In the genomic region with DNA sequence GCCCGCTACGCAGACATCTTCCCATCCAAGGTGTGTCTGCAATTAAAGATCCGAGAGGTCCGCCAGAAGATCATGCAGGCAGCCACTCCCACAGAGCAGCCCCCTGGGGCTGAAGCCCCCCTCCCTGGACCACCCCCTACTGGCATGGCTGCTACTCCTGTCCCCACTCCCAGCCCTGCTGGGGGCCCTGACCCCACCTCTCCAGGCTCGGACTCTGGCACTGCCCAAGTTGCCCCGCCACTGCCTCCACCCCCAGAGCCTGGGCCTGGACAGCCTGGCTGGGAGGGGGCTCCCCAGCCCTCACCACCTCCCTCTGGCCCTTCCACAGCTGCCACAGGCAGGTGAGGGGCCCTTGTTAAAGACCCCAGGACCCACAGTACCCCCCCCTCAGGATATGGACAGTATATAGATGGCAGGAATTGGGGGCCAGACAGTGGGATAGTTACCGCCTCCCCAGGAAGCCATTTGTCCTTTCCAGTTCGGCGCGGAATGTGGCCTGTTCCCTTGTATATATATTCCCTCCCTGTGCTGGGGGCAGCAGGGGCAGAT, we compare ENCODE assay signal across 15 mouse cellular contexts. TPM values are rescaled to one million over a fixed set of nuclear protein-coding genes. Genes with fewer than 3 reads are reported as not detected.
DNase-seq lines count a peak whose midpoint lies in the region; ATAC-seq lines count a peak whose summit lies in the region.
"Had no signal": no experiment of that assay in that cellular context is flagged by ENCODE, and none has a peak within 500 bp of the region (broad histone marks: within the 10 kb centered on the region; RNA-seq: fewer than 3 reads in every experiment).

No protein-coding gene starts in this region.

- 84% methylated on average over 10 of the region's 10 CpGs for WGBS in hindbrain, embryonic 10.5 days
- WGBS in hindbrain, embryonic 11.5 days: 93% methylated on average over 9 of the region's 10 CpGs

- peaks cover 39% of the 10 kb centered on the region for H3K4me1 ChIP-seq in hindbrain, embryonic 10.5 days (replicated peaks)
- H3K4me1 ChIP-seq in hindbrain, embryonic 11.5 days (replicated peaks; ENCODE audit: control insufficient read depth, insufficient read depth, low read length): no peaks in the 10 kb centered on the region

- H3K4me2 ChIP-seq in hindbrain, embryonic 11.5 days (replicated peaks; ENCODE audit: low read depth, low read length): no peak overlapping the region

- H3K9ac ChIP-seq in hindbrain, embryonic 11.5 days (ENCODE audit: low read depth, low read length): no peak overlapping the region
- H3K9ac ChIP-seq: forebrain, postnatal 0 days had no signal

- H3K36me3 ChIP-seq in hindbrain, embryonic 10.5 days: peaks cover 81% of the 10 kb centered on the region
- peaks cover 35% of the 10 kb centered on the region for H3K36me3 ChIP-seq in hindbrain, embryonic 11.5 days (ENCODE audit: control insufficient read depth, insufficient read depth, low read length)

- H3K4me3 ChIP-seq in hindbrain, embryonic 10.5 days: peak overlapping the region; percentile 16; the same call in 1 of the 2 replicates
- no peak overlapping the region for H3K4me3 ChIP-seq in hindbrain, embryonic 11.5 days (ENCODE audit: low read depth, low read length)

- peak; percentile 54 for DNase-seq in cerebellum, adult 9-11 months
- DNase-seq in cerebellum, postnatal 36 days: no peak
- no peak for DNase-seq in hindbrain, embryonic 10.5 days (ENCODE audit: low spot score)
- DNase-seq in hindbrain, embryonic 11.5 days (ENCODE audit: low spot score): no peak
- peak; percentile 18 to 58 for DNase-seq in urinary bladder, postnatal 4 days (ENCODE audit: low spot score in 2 of 2)
- no peak for DNase-seq in urinary bladder, postnatal 10 days (ENCODE audit: low spot score)
- DNase-seq: forebrain, postnatal 0 days; right cerebral cortex, postnatal 4 days had no signal

- no peak for ATAC-seq in hindbrain, embryonic 11.5 days (ENCODE audit: low FRiP score)
- ATAC-seq in activated CD4-positive, CD25-positive, alpha-beta regulatory T cell, adult 4 months: no peak
- ATAC-seq in erythroblast, adult 5-6 weeks (replicated peaks; ENCODE audit: low FRiP score, poor library complexity, severe bottlenecking): no peak
- ATAC-seq: forebrain, postnatal 0 days had no signal

- H3K27ac ChIP-seq in hindbrain, embryonic 10.5 days: no peak overlapping the region
- H3K27ac ChIP-seq in hindbrain, embryonic 11.5 days (ENCODE audit: low read depth, low read length): no peak overlapping the region
- H3K27ac ChIP-seq: stomach, postnatal 0 days had no signal

- H3K27me3 ChIP-seq in hindbrain, embryonic 10.5 days (ENCODE audit: insufficient read depth, poor library complexity, severe bottlenecking): no peaks in the 10 kb centered on the region
- H3K27me3 ChIP-seq in hindbrain, embryonic 11.5 days (ENCODE audit: control insufficient read depth, insufficient read depth, low read length): no peaks in the 10 kb centered on the region

- peaks cover 9% of the 10 kb centered on the region; the same call in 1 of the 2 replicates for H3K9me3 ChIP-seq in hindbrain, embryonic 10.5 days
- no peaks in the 10 kb centered on the region for H3K9me3 ChIP-seq in hindbrain, embryonic 11.5 days (ENCODE audit: control insufficient read depth, low read length)

RNA-seq across cellular contexts. Expression of gene Pafah1b3, which starts 4.5 kb away (rescaled TPM):
- 271 and 384 TPM in 2 replicates for polyA plus RNA-seq in hindbrain, embryonic 10.5 days (2016; fragmentation: Nextera tagmentation; extraction: Ambion mirVana)
- polyA plus RNA-seq in hindbrain, embryonic 11.5 days (2014; fragmentation: Nextera tagmentation; extraction: Ambion mirVana): 335 and 344 TPM in 2 replicates
- 10 to 100 TPM; 16.8 to 30.7 TPM for polyA plus RNA-seq in activated CD4-positive, CD25-positive, alpha-beta regulatory T cell, adult 4 months (2017; shearing (Covaris generic))
- total RNA-seq in erythroblast, adult 5-6 weeks (2015; ENCODE audit: low replicate concordance): 1.9 and 2.9 TPM in 2 replicates
- total RNA-seq in erythroblast, adult 5-6 weeks (2017; ENCODE audit: low replicate concordance): 0.98 TPM in 1 of 2 replicates, not detected in the other

RNA-seq across cellular contexts. Expression of gene Prr19, which starts 7.9 kb away (rescaled TPM):
- polyA plus RNA-seq in hindbrain, embryonic 10.5 days (2016; fragmentation: Nextera tagmentation; extraction: Ambion mirVana): 1.2 and 2.1 TPM in 2 replicates
- 0.86 and 1.3 TPM in 2 replicates for polyA plus RNA-seq in hindbrain, embryonic 11.5 days (2014; fragmentation: Nextera tagmentation; extraction: Ambion mirVana)
- not detected for polyA plus RNA-seq in activated CD4-positive, CD25-positive, alpha-beta regulatory T cell, adult 4 months (2017; shearing (Covaris generic))
- total RNA-seq in erythroblast, adult 5-6 weeks (2015; ENCODE audit: low replicate concordance): not detected in 2 replicates
- not detected in 2 replicates for total RNA-seq in erythroblast, adult 5-6 weeks (2017; ENCODE audit: low replicate concordance)
- total RNA-seq: megakaryocyte-erythroid progenitor cell, adult 5-6 weeks; MEL had no signal
- polyA plus RNA-seq: heart, postnatal 0 days; large intestine, adult 2 months had no signal

RNA-seq across cellular contexts. Expression of gene Tmem145, which starts 12.6 kb away (rescaled TPM):
- polyA plus RNA-seq in hindbrain, embryonic 10.5 days (2016; fragmentation: Nextera tagmentation; extraction: Ambion mirVana): 2.5 and 9.1 TPM in 2 replicates
- 9.9 and 10.6 TPM in 2 replicates for polyA plus RNA-seq in hindbrain, embryonic 11.5 days (2014; fragmentation: Nextera tagmentation; extraction: Ambion mirVana)
- not detected for polyA plus RNA-seq in activated CD4-positive, CD25-positive, alpha-beta regulatory T cell, adult 4 months (2017; shearing (Covaris generic))
- total RNA-seq in erythroblast, adult 5-6 weeks (2015; ENCODE audit: low replicate concordance): not detected in 2 replicates
- total RNA-seq in erythroblast, adult 5-6 weeks (2017; ENCODE audit: low replicate concordance): not detected in 2 replicates
- total RNA-seq: megakaryocyte-erythroid progenitor cell, adult 5-6 weeks; MEL had no signal
- polyA plus RNA-seq: heart, postnatal 0 days had no signal

RNA-seq across cellular contexts. Expression of gene Megf8, which starts 23.7 kb away (rescaled TPM):
- polyA plus RNA-seq in hindbrain, embryonic 10.5 days (2016; fragmentation: Nextera tagmentation; extraction: Ambion mirVana): 16.5 and 18.2 TPM in 2 replicates
- 10.9 and 11.3 TPM in 2 replicates for polyA plus RNA-seq in hindbrain, embryonic 11.5 days (2014; fragmentation: Nextera tagmentation; extraction: Ambion mirVana)
- polyA plus RNA-seq in activated CD4-positive, CD25-positive, alpha-beta regulatory T cell, adult 4 months (2017; shearing (Covaris generic)): under 1 TPM in 1 of 2 experiments, not detected in 1; 0.03 TPM
- total RNA-seq in erythroblast, adult 5-6 weeks (2015; ENCODE audit: low replicate concordance): 0.19 and 0.42 TPM in 2 replicates
- total RNA-seq in erythroblast, adult 5-6 weeks (2017; ENCODE audit: low replicate concordance): 0.14 TPM in 1 of 2 replicates, not detected in the other

RNA-seq across cellular contexts. Expression of gene Cic, which starts 25.8 kb away (rescaled TPM):
- 23.2 and 23.5 TPM in 2 replicates for polyA plus RNA-seq in hindbrain, embryonic 10.5 days (2016; fragmentation: Nextera tagmentation; extraction: Ambion mirVana)
- polyA plus RNA-seq in hindbrain, embryonic 11.5 days (2014; fragmentation: Nextera tagmentation; extraction: Ambion mirVana): 25.4 and 39.0 TPM in 2 replicates
- 10 to 100 TPM; 23.2 to 26.0 TPM for polyA plus RNA-seq in activated CD4-positive, CD25-positive, alpha-beta regulatory T cell, adult 4 months (2017; shearing (Covaris generic))
- 60.2 and 77.4 TPM in 2 replicates for total RNA-seq in erythroblast, adult 5-6 weeks (2015; ENCODE audit: low replicate concordance)
- total RNA-seq in erythroblast, adult 5-6 weeks (2017; ENCODE audit: low replicate concordance): 15.3 and 26.6 TPM in 2 replicates

Comparison
In these comparisons a context has a peak if more than half of its experiments do, and no peak if none do; other contexts are left out.
1. DNase-seq: peak in cerebellum, adult 9-11 months (single experiment) and urinary bladder, postnatal 4 days (2 of 2); none in cerebellum, postnatal 36 days (0 of 2), hindbrain, embryonic 10.5 days (single experiment), hindbrain, embryonic 11.5 days (single experiment) and urinary bladder, postnatal 10 days (single experiment).